Mouse (Mus musculus) heart, adult 2 months (tissue): ENCODE measurements at regions not wholly inside any gene's neighbourhood (a gene's known extent, or its start where the extent isn't known, plus 50 kb on each side); places are given as distances from the start of the nearest gene placed in this dataset.
A peak's percentile ranks its signal among the peaks of the same experiment; 100 is the strongest.

Source experiments
- DNase-seq, 2 experiments: peaks; one replicate each; pipeline ENCODE4 v3.0.0; 2021
- H3K27ac ChIP-seq: fragments of 200-600 bp; 2 replicates; pipeline ENCODE4 v1.8.1; 2022
- H3K27me3 ChIP-seq: fragments of 200-500 bp; 2 replicates; pipeline ENCODE4 v1.6.1; 2012; ENCODE audit warnings: mild to moderate bottlenecking, low read length, inconsistent platforms, mixed read lengths; ENCODE audit not compliant: control insufficient read depth, insufficient read depth
- H3K36me3 ChIP-seq: fragments of 200-500 bp; 2 replicates; pipeline ENCODE4 v1.6.1; 2012; ENCODE audit warnings: low read length, inconsistent platforms; ENCODE audit not compliant: control insufficient read depth, insufficient read depth
- H3K4me1 ChIP-seq: fragments of 200-500 bp; 2 replicates; pipeline ENCODE4 v1.6.1; 2011; ENCODE audit warnings: low read length; ENCODE audit not compliant: control insufficient read depth, insufficient read depth
- H3K4me3 ChIP-seq: fragments of 200-600 bp; 2 replicates; pipeline ENCODE4 v1.8.1; 2022
- H3K79me2 ChIP-seq: fragments of 200-500 bp; replicated peaks from 2 replicates; pipeline ENCODE4 v1.6.1; 2012; ENCODE audit warnings: mild to moderate bottlenecking, inconsistent platforms, low read length, moderate library complexity, mixed read lengths; ENCODE audit not compliant: control insufficient read depth, insufficient read depth
- H3K9ac ChIP-seq: fragments of 200-500 bp; 2 replicates; pipeline ENCODE4 v1.6.1; 2012; ENCODE audit warnings: low read depth, mild to moderate bottlenecking, control low read depth, inconsistent platforms, low read length, mixed read lengths
- CTCF ChIP-seq: fragments of 200-600 bp; IDR thresholded peaks from 2 replicates; pipeline ENCODE4 v1.8.1; 2022; ENCODE audit warnings: antibody characterized with exemption, mild to moderate bottlenecking, moderate library complexity
- EP300 ChIP-seq: fragments of 200-500 bp; IDR thresholded peaks from 2 replicates; pipeline ENCODE4 v1.6.1; 2011; ENCODE audit warnings: low read depth, low read length, control low read depth; ENCODE audit not compliant: insufficient read depth
- POLR2A ChIP-seq: fragments of 200-500 bp; IDR thresholded peaks from 2 replicates; pipeline ENCODE4 v1.6.1; 2011; ENCODE audit warnings: mild to moderate bottlenecking, low read depth, low read length, control low read depth; ENCODE audit not compliant: insufficient read depth
- WGBS: fragments of 180-500 bp; shearing (Covaris S2); methylation state at CpG from one replicate; pipeline ENCODE4 v1.1.7; 2018; 5-methylcytosine and 5-hydroxymethylcytosine counted together
- intact Hi-C: fragments of 180-260 bp; cut with DNase I; formaldehyde crosslinking; loops from one replicate; pipeline ENCODE4 v1.15.1; 2025

DNA sequence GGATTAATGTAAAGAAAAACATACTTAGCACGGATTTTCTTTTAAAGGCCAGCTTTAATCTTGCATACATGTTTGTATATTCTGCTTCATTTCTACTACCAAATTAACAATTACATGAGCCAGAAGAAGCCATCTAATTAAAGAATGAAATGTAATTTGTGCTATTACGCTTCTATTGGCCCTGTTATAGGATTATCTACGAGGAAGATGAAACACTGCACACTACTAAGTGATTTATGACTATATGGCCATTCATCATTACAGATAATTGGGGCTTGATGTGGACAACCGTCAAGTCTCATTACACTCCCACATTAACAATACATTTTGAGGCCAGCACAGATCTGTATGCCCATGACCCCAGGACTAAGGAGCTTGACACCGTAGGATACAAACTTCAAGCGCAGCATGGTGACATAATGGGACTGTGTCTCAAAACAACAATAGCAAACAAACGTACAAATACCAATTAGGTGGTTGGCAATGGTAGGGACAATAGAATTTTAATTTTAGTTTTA is 129.7 kb upstream of the Syt1 start:
- WGBS: 85% methylated on average over 7 of the region's 7 CpGs

DNA sequence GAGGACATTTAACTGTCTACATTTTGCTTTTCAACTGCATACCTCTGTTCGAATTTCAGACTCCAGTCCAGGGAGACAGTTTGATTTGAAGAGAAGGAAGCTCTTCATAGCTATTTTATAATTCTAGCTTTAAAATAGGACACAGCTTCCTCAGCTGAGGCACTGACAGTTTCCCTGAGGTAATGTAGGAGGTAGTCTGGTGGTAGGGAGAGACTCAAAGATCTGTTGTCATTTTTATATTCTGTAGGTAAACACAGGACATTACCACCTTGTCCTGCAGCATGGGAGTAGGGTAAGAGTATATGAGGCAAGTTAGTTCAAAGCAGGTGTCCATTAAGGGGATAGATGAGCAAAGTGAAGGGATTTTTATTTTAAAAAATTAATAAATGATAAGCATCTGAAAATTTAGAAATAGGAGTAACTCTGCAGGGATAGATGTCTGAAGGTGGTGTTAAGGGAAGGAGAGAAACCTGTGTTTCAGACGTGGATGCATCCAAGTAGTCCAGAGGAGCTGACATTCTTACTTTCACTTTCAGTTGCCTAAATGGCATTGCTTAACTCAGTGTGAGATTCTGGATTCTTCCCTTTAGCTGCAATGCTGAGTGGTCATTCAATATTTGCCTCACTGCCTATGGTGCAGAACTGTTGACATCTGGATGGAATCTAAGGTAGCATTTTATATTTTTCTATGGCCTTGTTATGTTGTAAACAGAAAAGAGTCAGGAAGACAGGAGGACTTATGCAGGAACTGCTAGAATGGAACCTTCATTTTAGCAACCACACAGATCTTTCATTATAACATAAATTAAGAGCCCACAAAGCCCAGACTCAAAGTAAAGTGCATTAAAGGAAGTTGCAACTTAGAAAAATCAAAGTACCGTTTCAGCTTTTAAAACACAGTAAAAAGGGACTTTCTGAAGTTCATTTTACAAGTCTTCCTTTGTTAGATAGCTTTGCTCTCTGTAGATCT is 126.3 kb upstream of the Syt1 start:
- no peak for DNase-seq
- Histone ChIP-seq H3K4me1 (peaks cover 1% of the 10 kb centered on the region; the same call in 1 of the 2 replicates), H3K27me3 (no peaks in the 10 kb centered on the region), H3K4me3 (peak overlapping the region; percentile 42), H3K27ac (no peak overlapping the region), H3K79me2 (no peaks in the 10 kb centered on the region), H3K36me3 (no peaks in the 10 kb centered on the region), H3K9ac (peak overlapping the region; percentile 20; the same call in 1 of the 2 replicates)
- TF ChIP-seq POLR2A (no peak), CTCF (no peak), EP300 (no peak)
- WGBS: 37% methylated on average over 3 of the region's 3 CpGs
- intact Hi-C loops: no loop called here

More for the DNA sequence above, 129.7 kb upstream of the Syt1 start:
- H3K4me3 ChIP-seq: no peak overlapping the region
- H3K27me3 ChIP-seq: no peaks in the 10 kb centered on the region
- no peak overlapping the region for H3K27ac ChIP-seq
- H3K36me3 ChIP-seq: no peaks in the 10 kb centered on the region
- DNase-seq: no peak
- H3K4me1 ChIP-seq: peaks cover 1% of the 10 kb centered on the region; the same call in 1 of the 2 replicates
- intact Hi-C loops: no loop called here
- H3K79me2 ChIP-seq: no peaks in the 10 kb centered on the region
- no peak overlapping the region for H3K9ac ChIP-seq
- TF ChIP-seq EP300 (no peak), POLR2A (no peak), CTCF (no peak)

DNA sequence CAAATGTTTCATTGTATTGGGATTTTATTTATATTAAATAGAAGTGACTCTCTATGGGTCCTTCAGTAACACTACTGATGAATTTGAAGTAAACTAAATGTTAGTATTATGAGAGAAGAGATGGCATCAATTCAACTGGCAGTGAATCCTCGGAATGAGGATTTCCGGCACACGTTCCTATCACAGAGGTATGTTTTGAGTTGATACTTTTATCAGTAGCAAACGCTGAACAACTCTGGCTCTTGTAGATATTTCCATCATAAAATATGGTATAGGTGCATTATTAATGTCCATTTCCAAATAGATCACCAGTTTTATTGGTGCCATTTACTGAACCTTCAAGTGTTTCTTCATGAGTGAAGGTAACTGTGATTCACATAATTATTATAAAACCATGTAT is 123.7 kb upstream of the Syt1 start:
- DNase-seq: no peak
- Histone ChIP-seq H3K27ac (no peak overlapping the region), H3K4me3 (no peak overlapping the region), H3K27me3 (no peaks in the 10 kb centered on the region), H3K79me2 (no peaks in the 10 kb centered on the region), H3K36me3 (no peaks in the 10 kb centered on the region), H3K4me1 (peaks cover 1% of the 10 kb centered on the region; the same call in 1 of the 2 replicates), H3K9ac (no peak overlapping the region)
- intact Hi-C loops: no loop called here
- WGBS: 61% methylated on average over 4 of the region's 4 CpGs
- TF ChIP-seq POLR2A (no peak), EP300 (no peak), CTCF (no peak)

DNA sequence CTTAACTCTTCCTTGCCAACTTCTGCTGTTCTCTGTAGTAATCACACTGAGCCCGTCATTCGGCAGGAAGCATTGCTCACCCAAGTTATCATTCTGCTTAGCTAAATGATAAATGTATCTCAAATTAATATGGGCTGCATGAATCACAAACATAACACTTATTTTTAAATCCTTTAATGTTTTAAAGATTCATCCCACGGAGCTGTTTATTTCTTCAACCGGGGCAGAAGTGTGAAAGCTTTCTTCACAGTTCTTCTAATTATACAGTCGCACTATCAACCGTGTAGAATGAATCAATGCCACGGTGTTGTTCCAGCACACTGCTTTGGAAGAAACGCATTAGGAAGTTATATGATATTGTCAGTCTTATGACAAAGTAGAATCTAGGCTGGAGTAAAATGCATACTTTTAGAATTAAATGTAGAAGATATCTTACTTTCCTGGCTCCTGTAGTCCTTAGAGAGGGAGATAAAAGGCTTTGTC is 121.3 kb upstream of the Syt1 start:
- DNase-seq: no peak
- intact Hi-C loops: no loop called here
- H3K36me3 ChIP-seq: no peaks in the 10 kb centered on the region
- H3K9ac ChIP-seq: no peak overlapping the region
- WGBS: 58% methylated on average over 8 of the region's 8 CpGs
- no peak for TF ChIP-seq EP300
- TF ChIP-seq CTCF: no peak
- no peak for TF ChIP-seq POLR2A
- H3K4me3 ChIP-seq: no peak overlapping the region
- H3K27ac ChIP-seq: no peak overlapping the region
- no peaks in the 10 kb centered on the region for H3K4me1 ChIP-seq
- H3K27me3 ChIP-seq: no peaks in the 10 kb centered on the region
- H3K79me2 ChIP-seq: no peaks in the 10 kb centered on the region

DNA sequence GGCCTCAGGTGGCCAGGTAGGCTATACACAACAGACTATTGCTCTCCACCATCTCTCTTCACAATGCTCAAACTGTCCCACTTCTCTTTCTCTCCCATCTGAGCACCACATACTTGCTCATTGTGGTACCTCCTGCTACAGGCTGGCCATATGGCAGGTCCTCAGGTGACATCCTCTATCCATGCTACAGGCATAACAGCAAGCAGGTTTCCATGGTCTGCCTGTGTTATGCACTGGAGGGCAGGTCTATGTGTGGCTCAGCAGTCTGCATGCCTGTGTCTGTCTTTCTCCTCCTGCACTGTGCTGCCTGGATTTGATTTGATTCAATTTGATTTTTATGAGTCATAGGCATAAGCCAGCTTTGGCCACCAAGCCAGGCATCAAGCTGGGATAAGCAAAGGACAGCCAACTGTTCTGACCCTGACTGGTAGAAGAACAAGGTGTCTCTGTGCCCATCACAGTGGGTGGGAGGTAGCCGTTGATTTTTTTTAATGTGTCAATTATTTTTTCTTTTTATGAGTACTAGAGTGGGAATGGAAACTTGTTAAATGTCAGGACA is 118.8 kb upstream of the Syt1 start:
- no peak overlapping the region for H3K4me3 ChIP-seq
- no peak for DNase-seq
- H3K9ac ChIP-seq: no peak overlapping the region
- 83% methylated on average over 1 of the region's 1 CpGs for WGBS
- no peak overlapping the region for H3K27ac ChIP-seq
- H3K4me1 ChIP-seq: no peaks in the 10 kb centered on the region
- H3K79me2 ChIP-seq: no peaks in the 10 kb centered on the region
- intact Hi-C loops: no loop called here
- no peaks in the 10 kb centered on the region for H3K27me3 ChIP-seq
- H3K36me3 ChIP-seq: no peaks in the 10 kb centered on the region
- no peak for TF ChIP-seq EP300
- no peak for TF ChIP-seq POLR2A
- TF ChIP-seq CTCF: no peak
